In genomic region chr4:139754148-139754710, GRCm38 (mm10) we compare ENCODE assay signal across 29 mouse cellular contexts.
A peak's percentile ranks its signal among the peaks of the same experiment; 100 is the strongest.
DNase-seq lines count a peak whose midpoint lies in the region; ATAC-seq and TF ChIP-seq lines count a peak whose summit lies in the region.
"Had no signal": no experiment of that assay in that cellular context is flagged by ENCODE, and none has a peak within 500 bp of the region (broad histone marks: within the 10 kb centered on the region; RNA-seq: fewer than 3 reads in every experiment).

No protein-coding gene starts in this region.

- H3K4me1 ChIP-seq in lung, adult 2 months (ENCODE audit: control insufficient read depth, insufficient read depth, low read length), result no peaks in the 10 kb centered on the region
- H3K4me1 ChIP-seq: heart, embryonic 15.5 days had no signal

- no peak for TF ChIP-seq POLR2A in lung, adult 2 months (IDR thresholded peaks at IDR 0.05; ENCODE audit: borderline replicate concordance, extremely low read depth, low read depth, low read length)

- WGBS in lung, adult 2 months, result 32% methylated on average over 11 of the region's 11 CpGs

- TF ChIP-seq CTCF in lung, adult 2 months (IDR thresholded peaks at IDR 0.05; ENCODE audit: insufficient read depth, low read length), result no peak

- intact Hi-C loops in gastrocnemius, postnatal 36 days (cut with DNase I), result no loop called here

- DNase-seq in embryo, embryonic 11 days, result peak; percentile 44
- no peak for DNase-seq in embryo, embryonic 10.5 days (ENCODE audit: low spot score)
- DNase-seq in spleen, postnatal 36 days (ENCODE audit: low spot score in 2 of 2), result peak; percentile 10 to 19
- no peak for DNase-seq in spleen, postnatal 14 days (ENCODE audit: low spot score in 2 of 2)
- no peak for DNase-seq in kidney, postnatal 14 days
- no peak for DNase-seq in gastrocnemius, postnatal 36 days
- DNase-seq in lung, adult 2 months, result no peak
- DNase-seq: adrenal gland, postnatal 14 days; cerebellum, adult 11 months; cerebellum, adult 9-10 months; forebrain, postnatal 0 days; gastrocnemius, postnatal 10 days; heart, adult 11 months; kidney, adult 9 months; kidney, postnatal 10 days; liver, postnatal 0 days; lung, postnatal 4 days; right cerebral cortex, adult 18-20 months; thymus, postnatal 4 days had no signal

- ATAC-seq in hematopoietic stem cell, adult 5-6 weeks (replicated peaks in 1 of 2; ENCODE audit: insufficient read depth in 1 of 2, low FRiP score in 2 of 2, low TSS enrichment in 1 of 2, low read depth in 1 of 2, poor library complexity in 2 of 2, severe bottlenecking in 2 of 2), result peak; percentile 68
- ATAC-seq: CD4-positive, CD25-positive, alpha-beta regulatory T cell, adult 4 months; forebrain, postnatal 0 days; intestine, postnatal 0 days; liver, embryonic 12.5 days; liver, postnatal 0 days; lung, postnatal 0 days had no signal

- H3K4me3 ChIP-seq in lung, adult 2 months (replicated peaks; ENCODE audit: extremely low read depth, low read depth, low read length), result no peak overlapping the region
- H3K4me3 ChIP-seq: embryonic facial prominence, embryonic 15.5 days; forebrain, embryonic 12.5 days; heart, embryonic 10.5 days; heart, embryonic 15.5 days; hindbrain, embryonic 13.5 days; liver, embryonic 12.5 days had no signal

Comparison
In these comparisons a context has a peak if more than half of its experiments do, and no peak if none do; other contexts are left out.
1. DNase-seq: peak in embryo, embryonic 11 days (single experiment) and spleen, postnatal 36 days (2 of 2); none in embryo, embryonic 10.5 days (single experiment), spleen, postnatal 14 days (0 of 2), kidney, postnatal 14 days (single experiment), gastrocnemius, postnatal 36 days (0 of 2) and lung, adult 2 months (single experiment).